Mouse (Mus musculus) granulocyte monocyte progenitor cell, adult 5-6 weeks (primary cell): ENCODE measurements around the gene Fam160a1. TPM values are rescaled to one million over a fixed set of nuclear protein-coding genes. Genes with fewer than 3 reads are reported as not detected.

Source experiments
- ATAC-seq: replicated peaks from 2 replicates; pipeline ENCODE4 v1.8.0; 2016; ENCODE audit warnings: mild to moderate bottlenecking, moderate TSS enrichment, inconsistent platforms; ENCODE audit not compliant: poor library complexity, severe bottlenecking
- total RNA-seq, 2 experiments: library from RNA; stranded (forward) in 1 of 2; stranded (reverse) in 1 of 2; fragments of 200-712, 200-1000 nt in 1 of 2; fragments of >200 nt in 1 of 2; fragmentation: Nextera tagmentation in 1 of 2; gene quantifications; 2 replicates each; pipeline ENCODE4 v1.2.3; 2014 to 2017

The Fam160a1 gene
- total RNA-seq, 2 experiments from 2014 or later = not detected

DNA sequence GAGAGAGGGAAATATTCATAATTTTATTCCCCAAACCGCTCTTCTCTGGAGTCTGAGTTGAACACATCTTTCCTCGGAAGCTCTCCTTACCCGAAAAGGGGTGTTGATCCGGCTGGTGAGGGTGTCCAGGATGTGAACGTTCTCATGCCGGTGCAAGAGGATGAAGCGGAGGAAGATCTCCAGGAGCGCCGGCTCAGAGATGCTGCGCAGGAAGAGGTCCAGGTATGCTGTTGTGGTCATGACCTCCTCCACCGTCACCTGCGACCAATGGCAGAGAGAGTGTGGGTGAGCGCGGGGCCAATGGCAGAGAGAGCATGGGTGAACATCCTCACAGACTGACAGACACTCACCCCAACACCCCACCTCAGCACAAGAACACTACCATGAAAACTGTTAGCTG lies 128.8 kb downstream of the Fam160a1 start:
- no peak for ATAC-seq

DNA sequence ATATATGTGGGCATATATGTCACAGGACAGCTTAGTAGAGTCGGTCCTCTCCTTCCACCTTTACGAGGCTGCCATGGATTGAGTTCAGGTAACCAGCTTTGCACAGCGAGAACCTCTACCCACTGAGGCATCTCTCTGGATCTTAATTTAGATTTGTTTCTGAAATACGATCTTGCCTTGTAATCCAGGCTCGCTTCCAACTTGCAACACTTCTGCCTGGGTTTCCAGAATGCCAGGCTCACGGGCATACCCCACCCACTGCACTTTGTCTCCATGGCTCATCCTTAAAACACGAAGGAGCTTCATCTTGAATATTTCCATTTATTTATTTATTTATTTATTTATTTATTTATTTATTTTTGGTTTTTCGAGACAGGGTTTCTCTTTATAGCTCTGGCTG lies 131.8 kb downstream of the Fam160a1 start:
- no peak for ATAC-seq

DNA sequence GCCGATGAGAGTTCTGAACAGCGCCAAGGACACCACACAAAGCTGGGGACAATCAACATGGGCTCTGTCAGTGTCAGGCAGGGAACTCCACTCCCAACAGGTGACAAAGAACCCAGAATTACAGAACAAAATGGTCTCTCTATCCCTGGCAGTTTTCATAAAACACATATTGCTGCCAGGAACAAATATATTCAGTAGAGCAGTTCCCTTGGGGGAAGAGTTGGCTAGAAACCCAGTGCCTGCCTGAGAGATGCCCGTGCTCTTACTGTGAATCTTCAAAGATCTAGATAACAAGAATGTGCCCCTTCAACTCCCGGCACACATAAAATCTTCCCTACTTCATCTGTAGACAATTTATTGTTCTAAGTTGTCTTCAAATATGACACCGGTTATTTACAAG lies 133.5 kb downstream of the Fam160a1 start:
- ATAC-seq = no peak

DNA sequence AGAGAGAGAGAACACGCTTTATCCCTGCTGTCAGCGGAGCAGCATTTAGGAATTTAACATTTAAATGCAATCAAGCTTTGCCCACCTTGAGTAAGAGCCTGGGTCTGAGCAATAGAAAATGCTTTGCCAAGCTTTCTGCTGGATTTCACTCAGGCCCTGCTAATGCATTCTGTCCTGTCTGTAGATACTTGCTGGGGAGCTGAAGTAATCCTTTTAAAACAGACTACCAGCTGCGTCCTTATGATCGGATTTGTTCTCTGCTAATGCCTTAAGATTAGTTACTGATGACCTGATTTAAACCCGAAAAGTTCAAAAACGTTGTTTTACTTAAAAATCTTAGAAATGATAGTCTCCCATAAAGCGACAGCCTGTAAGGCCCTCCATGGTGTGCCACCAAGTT lies 136.0 kb downstream of the Fam160a1 start:
- no peak for ATAC-seq

GRCm38 (mm10) chr3:85679960-85680359 lies 137.1 kb downstream of the Fam160a1 start:
- no peak for ATAC-seq

DNA sequence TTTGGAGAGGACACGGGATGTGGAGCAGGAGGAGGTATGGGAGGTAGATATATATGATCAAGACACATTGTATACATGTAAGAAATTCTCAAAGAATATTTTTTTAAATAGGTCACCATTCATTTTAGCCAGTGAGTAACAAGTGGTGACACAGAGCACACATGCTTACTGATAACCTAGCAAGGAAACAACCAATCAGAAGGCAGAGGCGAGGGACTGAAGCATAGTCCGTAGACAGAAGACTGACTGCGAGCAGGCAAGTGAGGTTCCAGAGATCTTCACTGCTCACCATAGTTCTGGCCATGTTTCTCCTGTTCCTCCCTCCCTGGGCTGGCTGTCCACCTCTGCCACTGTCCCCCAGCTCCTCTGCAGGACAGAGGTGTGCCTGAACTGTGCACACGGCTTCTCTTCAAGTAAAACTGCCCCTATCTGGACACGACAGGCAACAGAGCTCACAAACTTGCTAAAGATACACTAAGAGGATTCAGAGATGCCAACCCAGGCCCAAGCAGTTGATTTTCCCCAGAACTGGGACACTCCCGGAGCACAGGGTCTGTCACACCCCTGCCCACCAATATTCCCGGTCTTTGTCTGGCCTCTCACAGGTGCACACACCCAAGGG lies 137.7 kb downstream of the Fam160a1 start:
- no peak for ATAC-seq

GRCm38 (mm10) chr3:85677952-85678351 lies 139.1 kb downstream of the Fam160a1 start:
- ATAC-seq = no peak

GRCm38 (mm10) chr3:85677133-85677532 lies 140.0 kb downstream of the Fam160a1 start:
- no peak for ATAC-seq

DNA sequence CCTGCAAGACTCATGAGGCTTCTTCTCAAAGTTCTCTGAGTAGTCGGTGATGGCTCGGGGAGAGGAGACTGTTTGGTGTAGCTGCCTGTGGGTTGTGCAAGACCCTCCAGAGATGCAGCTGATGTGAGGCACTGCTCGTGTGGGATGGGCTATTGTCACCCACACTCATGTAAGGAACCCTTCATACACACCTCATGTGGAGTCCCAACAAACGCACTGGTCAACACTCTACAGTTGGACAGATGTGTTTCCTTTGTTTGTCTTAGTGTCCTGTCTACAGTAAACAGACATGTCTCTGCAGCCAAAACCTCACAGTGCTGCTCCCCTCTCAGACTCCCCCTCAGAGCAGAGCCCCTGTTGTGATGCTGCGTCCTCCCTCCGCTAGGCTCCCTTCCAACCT lies 147.2 kb downstream of the Fam160a1 start:
- no peak for ATAC-seq

GRCm38 (mm10) chr3:85667683-85668082 lies 149.4 kb downstream of the Fam160a1 start:
- ATAC-seq = no peak

DNA sequence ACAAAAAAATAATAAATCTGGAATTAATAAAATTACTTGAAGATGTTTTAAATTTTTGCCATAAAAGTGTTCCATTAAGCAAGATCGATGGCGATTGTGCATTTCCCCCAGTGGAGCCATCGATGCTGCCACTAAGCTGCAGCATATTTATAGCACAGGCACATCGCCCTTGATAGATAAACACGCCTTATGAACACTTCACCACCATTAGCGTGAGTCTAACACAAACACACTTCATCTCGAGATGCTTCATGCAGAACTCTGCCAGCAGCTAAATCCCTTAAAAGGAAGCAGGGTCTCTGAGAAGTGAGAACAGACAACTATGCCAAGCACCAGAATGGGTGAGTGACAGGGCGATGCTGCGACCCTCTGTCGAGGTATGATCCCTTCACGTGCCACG lies 150.4 kb downstream of the Fam160a1 start:
- ATAC-seq = no peak

- ATAC-seq = no peak
These were observed 150.9 kb downstream of the Fam160a1 start for GRCm38 (mm10) chr3:85666166-85666565.

- ATAC-seq = no peak
These were observed 152.4 kb downstream of the Fam160a1 start for GRCm38 (mm10) chr3:85664591-85665171.

DNA sequence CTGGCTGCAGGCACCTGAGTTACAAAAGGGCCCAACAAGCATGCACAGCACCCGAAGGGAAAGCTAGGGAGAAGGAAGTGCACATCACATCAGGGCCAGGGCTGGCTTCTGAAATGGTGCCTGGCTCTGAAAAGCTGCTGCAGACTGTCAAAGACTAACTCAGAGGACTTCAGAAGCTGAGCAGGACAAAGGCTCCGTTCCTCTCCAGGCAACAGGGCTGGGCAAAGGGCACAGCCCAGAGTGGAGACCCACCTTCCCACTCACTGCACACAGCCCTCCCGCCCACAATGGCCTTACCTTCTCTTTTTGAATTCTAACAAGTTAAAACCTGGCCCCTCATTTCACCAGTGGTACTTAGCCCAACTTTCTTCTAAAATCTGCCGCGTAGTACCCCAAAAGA lies 153.3 kb downstream of the Fam160a1 start:
- ATAC-seq = no peak

GRCm38 (mm10) chr3:85661926-85662813 lies 154.9 kb downstream of the Fam160a1 start:
- ATAC-seq = no peak

DNA sequence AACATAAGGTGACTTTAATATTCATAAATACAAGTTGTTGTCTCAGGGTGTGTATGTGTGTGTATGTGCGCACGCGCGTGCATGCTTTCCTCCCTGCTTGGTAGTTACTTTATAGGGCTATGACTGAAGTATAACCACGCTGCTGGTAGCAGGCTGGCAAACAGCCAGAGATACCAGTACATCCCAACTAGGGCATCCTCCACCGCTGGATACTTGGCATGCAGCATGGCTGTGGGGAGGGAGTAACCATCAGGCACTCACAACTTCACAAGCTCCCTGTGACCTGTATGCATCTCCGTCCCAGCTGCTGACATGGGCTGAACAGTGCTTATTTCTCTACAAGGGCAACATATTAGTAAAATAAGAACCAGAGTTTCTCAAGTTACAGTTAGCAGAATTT lies 157.4 kb downstream of the Fam160a1 start:
- ATAC-seq = no peak

- no peak for ATAC-seq
These were observed 161.6 kb downstream of the Fam160a1 start for GRCm38 (mm10) chr3:85655538-85655937.

DNA sequence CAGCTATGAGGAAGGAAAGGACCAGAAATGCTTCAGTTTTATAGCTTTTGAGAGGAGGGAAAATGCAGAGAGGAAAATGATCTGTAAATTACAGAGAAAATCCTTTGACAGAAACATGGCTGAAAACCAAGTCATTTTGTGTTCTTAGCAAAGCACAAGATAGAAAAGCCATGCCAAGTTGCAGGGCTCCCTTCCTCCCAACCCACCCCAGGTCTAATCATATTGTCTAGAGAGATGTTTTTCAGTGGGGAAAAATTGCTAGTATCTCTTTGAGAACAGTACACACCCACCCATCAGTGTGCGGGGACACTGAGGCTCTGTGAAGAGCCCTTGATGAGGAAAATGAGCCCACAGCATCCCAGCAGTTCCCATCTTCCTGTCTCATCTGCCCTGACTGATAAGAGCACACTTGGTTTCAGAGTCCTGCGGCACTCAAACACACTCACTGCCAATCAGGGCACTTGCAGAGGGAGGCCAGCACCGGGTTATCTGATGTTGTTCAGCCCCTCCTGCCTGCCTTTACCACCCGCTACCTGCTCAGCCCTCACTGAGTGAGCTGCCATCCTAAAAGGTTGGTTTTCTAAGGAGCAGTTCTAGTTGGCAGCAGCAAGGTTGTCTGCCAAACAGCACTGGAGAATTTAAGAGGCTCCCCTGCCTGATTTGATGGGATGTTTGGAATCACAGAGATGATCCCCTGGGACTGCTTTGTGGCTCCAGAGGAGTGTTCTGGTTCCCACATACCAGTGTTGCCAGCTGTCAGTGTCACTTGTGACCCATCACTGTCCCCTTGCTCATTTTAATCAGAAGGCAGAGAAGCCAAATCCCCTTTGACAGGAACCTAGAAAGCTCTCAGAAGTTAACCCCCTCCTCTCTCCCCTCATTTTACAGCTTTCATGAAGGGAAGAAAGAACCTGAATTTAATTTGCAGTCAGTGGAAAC lies 164.1 kb downstream of the Fam160a1 start:
- no peak for ATAC-seq

- ATAC-seq = no peak
These were observed 167.9 kb downstream of the Fam160a1 start for GRCm38 (mm10) chr3:85649176-85649575.

DNA sequence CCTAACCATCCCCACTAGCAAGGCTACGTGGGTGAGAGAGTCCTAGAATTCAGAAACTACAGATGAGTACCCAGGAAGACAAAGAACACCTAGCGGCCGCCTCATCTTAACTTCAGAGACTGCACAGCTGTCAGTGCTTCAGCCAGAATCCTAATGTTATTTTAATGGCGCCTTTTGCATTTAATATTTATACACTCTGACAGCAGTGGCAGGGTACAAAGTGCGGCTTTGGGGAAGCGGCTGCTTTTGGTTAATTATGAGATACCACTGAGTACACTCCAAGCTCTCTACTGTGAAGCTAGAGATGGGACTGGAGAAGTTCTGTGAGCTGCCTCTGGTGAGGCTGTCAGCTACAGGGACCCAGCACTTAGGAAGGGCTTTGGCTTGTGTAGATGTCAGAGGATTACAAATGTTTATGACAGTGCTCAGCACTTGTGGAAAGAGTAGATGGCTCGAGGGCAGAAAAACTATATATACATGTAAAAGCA lies 171.5 kb downstream of the Fam160a1 start:
- ATAC-seq = no peak
